Mouse (Mus musculus) forelimb bud, embryonic 11.5 days (tissue): ENCODE results near the gene Ccdc88a.
A peak's percentile ranks its signal among the peaks of the same experiment; 100 is the strongest.
"Not testable (repeated sequence)": the region's sequence is repeated elsewhere in the genome, so short reads cannot be mapped to it uniquely, and the experiment has no call there.

Experiments used
- DNase-seq: peaks from one replicate; pipeline ENCODE4 v3.0.0-alpha.2; 2012; ENCODE audit warnings: low read depth, low spot score

The Ccdc88a gene

DNA sequence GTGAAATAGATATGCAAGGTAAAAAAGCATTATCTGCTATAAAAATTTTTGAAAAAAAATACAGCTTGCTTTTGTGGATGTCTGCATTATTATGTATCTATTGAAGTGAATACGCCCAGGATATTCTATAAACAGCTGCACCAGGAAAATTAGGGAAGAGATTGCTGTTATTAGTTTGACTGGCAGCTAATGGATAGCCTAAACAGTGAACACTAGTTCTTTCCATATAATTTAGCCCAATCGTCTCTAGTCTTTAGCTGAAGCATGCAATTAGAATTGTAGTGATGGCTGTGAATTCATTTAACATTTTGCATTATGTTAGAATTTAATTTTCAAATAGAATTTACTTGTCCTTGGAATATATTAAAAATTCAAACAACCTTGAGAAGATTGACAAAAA is 75.3 kb downstream of the Ccdc88a start:
- DNase-seq, result no peak

DNA sequence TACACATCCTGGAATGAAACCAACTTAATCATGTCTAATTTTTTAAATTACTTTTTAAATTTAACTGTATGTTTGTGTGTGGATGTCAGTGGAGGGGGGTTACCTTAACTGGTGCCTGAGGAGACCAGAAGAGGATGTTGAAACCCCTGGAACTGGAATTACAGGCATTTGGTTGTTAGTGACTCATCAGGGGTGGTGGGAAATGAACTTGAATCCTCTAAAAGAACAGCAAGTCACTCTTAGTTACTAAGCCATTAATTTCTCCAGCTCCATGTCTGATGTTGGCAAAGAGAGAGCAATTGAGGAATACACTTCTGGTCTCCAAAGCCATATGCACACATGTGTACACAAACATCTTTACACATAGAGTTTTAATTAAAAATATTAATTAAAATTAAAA is 101.2 kb downstream of the Ccdc88a start:
- no peak for DNase-seq

DNA sequence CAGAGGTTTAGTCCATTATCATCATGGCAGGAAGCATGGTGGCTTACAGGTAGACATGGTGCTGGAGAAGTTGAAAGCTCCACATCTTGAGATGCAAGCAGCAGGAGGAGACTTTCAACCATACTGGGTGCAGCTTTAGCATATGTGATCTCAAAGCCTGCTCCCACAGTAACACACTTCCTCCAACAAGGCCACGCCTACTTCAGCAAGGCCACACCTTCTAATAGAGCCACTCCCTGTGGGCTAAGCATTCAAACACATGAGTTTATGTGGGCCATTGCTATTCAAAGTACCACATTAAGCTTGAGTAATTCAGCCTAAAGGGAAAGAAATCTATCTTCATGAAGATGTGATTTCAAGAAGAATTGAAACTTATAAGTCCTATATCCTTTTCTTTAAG is 119.7 kb downstream of the Ccdc88a start:
- DNase-seq, result no peak

DNA sequence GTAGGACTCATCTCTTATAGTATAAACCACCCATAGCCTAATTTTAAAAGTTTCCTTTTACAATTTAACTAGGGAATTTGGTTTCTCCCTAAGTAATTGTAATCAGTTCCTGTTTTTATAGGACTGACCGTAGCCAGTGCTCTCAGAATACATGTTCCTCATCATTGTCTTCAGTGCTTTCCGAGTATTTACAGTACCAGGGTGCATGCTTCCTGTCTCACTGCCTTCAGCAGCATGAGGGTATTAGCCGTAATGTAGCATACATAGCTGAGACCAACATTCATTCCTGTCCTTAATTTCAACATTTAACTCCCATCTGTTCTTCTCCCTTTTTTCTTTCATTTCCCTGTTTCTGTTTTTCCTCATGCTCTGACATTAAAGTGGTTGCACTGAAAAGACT is 123.5 kb downstream of the Ccdc88a start:
- DNase-seq, result no peak

DNA sequence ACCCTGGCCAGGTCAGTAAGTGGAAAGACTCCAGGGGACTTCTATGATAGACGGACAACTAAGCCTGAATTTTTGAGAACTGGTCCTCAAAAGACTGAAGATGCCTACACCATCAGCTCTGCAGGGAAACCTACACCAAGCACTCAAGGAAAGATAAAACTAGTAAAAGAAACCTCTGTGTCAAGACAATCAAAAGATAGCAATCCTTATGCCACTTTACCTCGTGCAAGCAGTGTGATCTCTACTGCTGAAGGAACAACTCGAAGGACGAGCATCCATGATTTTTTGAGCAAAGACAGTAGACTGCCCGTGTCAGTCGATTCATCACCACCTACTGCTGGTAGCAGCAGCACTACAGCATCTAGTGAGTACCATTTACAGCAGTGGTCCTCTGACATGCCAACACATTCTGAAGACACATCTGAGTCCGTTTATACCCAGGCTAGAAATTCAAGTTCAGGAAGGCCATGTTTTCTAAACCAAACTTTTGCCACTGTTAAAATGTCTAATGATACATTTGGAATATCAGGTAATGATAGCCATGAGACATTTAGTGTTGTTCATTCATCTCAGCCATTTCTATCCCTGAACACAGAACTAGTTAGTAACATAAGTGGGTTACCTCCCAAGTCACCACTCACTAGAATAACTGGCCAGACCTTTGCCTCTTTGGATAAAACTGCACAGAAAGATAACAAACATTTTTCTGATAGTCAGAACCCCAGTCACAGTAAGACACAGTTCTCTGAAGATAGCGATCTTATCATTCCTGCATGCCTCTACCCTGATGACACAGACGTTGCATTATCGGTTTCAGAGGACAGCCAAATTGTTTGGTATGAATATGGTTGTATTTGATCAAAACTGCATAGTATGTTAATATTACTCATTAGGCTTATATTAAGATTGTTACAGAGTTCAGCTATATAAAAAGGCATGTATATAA is 130.8 kb downstream of the Ccdc88a start:
- DNase-seq, result no peak

DNA sequence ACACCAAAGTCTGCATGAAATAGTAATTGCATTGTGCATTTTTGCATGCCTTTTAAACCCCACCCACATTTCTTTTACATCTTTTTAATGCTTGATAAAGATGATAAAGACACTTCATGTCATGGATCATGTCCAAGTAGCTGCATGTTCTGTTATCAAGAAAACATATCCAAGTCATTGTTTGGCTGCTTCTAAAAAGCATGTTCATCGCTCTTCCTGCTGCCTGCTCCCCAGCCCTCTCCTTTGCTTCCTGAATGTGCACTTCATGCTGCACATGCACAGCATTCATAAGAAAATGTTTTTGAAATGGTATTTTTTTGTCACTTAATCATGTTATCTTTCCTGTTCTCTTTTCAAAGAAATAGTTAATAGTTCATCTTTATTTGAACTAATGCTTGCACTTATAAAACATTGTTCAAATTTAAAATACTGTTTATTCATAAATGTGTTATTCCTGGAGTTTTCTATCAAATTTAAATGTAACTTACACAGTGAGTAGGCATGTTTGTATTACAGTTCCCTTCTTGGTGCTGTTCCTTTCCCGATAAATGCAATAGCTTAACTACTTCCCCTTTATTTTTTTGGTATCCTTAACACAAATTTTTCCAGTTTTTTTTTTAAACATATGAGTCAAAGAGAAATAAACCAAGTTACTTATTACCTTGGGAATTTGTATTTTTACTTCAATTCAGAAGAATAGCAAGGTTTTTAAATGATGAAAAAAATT is 131.6 kb downstream of the Ccdc88a start:
- no peak for DNase-seq

DNA sequence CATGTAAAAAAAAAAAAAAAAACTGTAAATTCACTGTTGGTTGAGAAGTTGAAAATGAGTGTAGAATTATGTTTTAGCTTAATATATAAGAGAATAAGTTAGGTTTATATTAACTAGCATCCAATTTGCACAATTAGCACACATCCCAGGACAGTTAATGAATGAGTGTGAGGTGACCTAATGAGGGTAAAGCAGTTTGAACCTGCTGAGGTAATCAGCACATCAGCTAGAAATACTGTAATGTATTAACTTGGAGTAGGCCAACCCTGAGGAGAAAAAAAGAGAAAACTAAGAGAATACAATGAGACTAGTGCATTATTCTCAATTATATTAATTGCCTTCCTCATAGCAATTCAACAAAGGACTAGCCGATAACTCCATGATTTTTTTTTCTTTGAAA is 136.0 kb downstream of the Ccdc88a start:
- no peak for DNase-seq

DNA sequence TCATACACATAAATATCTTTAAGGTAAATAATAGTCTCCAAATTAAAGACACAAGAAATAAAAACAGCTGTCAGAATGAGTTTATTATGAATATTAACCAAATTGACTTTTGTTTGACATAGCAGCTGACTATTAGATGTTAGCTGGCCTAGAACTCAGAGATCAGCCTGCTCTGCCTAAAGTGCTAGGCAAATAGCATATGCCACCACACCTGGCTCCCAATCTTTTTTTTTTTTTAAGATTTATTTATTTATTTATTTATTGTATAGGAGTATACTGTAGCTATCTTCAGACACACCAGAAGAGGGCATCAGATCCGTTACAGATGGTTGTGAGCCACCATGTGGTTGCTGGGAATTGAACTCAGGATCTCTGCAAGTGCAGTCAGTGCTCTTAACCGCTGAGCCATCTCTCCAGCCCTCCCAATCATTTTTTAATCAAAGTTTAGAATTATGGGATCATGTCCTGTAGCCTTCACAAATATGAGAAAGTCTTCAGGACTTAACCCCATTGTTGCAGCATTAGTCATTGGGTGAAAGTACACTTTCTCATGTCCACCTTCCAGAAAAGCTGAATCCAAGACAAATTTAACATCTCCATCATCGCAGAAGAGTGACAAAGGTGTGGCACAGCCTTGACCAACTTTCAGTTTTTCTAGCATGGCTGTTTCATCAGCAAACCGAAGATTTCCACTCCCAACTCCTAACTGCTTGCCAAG is 139.5 kb downstream of the Ccdc88a start:
- no peak for DNase-seq

DNA sequence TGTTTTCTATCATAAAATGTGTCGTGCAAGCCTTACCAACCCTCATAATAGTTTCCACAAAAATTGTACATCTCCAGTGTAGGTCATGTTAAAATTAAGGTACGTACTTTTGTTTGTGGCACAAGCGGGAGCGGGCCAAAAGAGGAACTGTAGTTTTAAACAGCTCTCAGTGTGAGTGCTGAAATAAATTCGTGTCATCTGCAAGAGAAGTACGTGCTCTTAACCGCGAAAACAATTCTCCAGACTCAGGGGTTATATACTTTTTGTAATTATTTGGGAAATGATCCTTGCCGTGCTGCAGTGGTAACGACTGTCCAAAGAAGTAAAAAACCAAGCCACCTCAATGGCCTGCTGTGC is 140.8 kb downstream of the Ccdc88a start:
- DNase-seq, result peak; percentile 2

DNA sequence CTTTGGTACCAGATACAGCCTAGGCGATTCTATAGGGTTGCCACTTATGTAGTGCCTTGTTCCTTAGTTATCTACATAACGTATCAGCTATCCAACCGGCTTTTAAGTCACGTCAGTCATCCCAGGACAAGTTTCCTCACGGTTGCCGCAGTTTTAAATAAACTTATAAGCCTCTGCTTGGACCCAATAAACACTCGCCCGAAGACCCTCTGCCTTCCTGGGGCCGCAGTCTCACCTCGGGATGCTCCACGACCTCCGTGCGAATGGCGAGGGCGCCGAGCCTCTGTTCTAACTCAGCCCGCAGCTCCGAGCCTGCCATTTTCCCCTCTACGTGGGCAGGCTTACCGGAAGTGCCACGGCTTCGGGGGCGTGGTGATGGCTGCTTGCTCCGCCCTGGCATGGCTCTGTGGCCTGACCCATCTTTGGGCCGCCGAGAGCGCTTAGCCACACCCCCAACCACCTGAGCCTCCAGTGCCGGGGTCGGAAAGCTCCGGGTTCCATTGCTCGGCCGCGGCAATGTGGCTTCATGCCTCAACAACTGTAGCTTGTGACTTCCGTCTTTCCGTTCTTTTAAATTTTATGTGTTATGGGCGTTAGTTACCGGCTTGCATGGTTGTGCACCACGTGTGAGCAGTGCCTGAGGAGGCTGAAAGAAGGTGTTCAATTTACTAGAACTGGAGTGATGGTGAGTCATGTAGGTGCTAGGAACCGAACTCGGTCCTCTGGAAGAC is 141.4 kb downstream of the Ccdc88a start, which contains the start of gene Prorsd1:
Gene Prorsd1 (minus strand): TSS at position 352 of the 731 bp plus-strand sequence.
- peak; percentile 89 for DNase-seq

DNA sequence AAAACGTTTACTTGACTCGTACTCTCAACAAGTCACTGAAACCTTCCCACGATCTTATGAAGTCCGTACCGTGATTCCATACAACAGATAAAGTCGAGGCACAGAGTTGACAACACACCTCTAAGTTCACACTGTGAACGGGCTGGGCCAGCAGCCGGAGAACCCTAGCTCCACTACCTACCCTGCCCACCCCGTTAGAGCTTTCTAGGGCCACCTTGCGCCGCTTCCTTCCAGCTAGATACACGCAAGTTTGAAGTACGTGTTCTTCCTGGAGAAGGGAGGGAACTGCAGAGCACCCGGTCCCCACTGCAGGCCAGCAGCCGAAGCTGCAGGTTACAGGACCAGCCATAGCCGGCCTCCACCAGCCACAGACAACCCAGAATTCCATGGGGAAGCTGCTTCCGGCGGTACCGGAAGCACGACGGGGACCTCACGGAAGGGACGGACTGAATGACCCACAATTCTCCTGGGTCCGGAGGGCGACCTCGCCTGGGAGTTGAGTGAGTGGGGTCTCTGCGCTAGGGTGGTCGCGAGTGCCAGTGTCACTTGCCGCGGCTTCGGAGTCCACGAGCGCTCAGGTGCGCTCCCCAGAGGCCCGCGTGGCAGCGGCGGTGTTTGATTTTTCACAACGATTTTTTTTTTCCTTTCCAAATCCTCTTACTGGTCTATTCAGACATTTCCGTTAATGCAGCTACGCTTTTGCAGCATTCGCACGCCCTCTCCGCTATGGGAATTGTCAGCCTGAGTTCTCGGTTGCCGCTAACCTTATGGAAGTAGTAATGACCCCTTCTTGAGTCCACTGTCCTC is 152.7 kb downstream of the Ccdc88a start, which contains the start of gene Mtif2:
Gene Mtif2 (plus strand): TSS at position 421 of the 807 bp plus-strand sequence.
- peak; percentile 85 for DNase-seq

DNA sequence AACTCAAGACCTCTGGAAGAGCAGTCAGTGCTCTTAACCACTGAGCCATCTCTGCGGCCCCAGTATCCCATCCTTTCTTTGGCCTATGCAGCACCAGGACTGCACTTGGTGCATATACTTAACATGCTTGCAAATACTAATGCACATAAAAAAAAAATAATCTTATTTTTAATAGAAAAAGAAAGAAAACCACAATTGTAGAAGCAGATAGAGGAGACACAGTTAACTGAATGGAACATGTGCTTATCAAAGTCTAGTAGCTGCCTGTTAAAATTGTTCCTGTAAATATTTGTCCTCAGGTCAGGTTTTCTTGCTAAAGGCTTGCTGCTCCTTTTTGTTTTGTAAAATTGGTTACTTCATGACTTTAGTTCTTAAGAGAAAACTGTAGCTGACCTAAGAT is 164.7 kb downstream of the Ccdc88a start:
- no peak for DNase-seq

DNA sequence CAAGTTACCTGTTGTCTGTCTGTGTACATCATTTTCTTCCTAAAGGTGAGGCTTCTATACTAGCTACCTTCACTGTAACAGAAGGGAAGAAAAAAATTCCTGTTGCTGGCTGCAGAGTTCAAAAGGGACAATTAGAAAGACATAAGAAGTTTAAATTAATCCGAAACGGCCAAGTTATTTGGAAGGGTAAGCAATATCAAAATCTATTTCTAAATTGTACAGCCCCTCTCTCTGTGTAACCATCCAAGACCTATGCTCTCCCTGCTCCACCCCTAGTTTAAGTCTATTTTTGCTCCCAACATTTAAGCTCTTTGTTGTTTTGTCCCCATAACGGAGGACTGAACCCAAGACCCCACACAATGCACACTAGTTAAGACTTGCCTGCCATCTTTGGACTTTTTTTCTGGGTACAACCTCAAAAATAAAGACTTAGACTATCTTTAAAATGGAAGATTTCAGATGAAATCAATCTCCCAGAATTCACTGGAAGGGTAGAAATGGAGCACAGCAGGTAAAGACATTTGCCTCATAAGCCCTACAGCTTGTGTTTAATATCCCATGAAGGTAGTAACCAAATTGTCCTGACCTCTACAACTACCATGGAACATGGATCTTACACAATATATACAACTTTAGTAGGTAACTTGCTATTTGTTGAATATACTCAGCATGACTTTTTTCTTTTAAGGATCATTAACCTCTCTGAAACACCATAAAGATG is 170.9 kb downstream of the Ccdc88a start:
- no peak for DNase-seq

DNA sequence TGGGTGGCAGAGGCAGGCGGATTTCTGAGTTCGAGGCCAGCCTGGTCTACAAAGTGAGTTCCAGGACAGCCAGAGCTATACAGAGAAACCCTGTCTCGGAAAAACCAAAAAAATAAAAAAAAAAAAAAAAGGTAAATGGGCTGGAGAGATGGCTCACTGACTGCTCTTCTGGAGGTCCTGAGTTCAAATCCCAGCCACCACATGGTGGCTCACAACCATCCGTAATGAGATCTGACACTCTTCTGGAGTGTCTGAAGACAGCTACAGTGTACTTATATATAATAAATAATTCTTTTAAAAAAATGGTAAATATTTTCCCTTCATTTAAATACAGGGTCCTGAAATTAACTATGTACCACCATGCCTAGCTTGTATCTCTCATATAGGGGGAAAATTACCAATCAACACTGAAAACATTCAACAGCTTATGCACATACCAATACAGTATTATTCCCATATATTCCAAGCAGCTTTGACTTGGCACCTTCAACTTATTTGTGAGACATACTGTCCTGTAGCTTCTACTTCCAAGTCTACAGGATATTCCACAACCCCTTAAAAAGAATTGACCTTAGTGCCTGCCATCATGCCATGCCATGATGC is 171.8 kb downstream of the Ccdc88a start:
- DNase-seq, result not testable (repeated sequence)

DNA sequence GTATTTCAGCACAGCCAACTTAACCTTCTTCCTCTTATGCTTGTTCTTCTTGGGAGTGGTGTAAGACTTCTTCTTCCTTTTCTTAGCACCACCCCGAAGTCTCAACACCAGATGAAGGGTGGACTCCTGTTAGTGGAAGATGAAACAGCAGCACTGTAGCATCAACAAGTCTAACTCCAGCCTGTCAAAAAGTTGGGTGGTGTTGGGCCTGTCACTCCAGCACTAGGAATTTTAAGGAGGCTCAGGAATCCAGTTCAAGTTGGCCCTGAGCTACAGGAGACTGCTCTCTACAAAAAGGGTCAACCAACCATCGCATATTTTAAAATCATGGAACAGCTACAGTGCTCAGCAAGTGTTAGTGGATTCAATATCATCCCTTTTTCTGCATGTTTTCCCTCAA is 172.8 kb downstream of the Ccdc88a start:
- not testable (repeated sequence) for DNase-seq

DNA sequence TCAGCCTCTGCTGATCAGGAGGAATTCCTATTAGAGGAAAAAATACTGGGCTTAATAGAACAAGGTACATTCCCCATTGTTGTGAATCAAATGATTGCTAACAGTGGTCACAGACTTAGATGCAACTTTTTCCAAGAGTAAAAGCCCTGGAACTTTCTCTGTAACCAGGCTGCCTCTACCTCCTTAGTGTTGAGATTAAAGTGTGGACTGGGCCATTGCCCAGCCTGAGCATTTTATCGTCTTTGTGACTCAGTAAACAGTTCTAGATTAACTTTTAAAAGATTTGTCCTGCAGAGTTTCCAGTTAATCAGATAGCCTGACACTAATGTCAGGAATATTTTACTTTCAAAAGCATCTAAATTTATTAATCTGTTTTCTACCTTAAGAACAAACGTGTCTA is 173.3 kb downstream of the Ccdc88a start:
- DNase-seq, result no peak

DNA sequence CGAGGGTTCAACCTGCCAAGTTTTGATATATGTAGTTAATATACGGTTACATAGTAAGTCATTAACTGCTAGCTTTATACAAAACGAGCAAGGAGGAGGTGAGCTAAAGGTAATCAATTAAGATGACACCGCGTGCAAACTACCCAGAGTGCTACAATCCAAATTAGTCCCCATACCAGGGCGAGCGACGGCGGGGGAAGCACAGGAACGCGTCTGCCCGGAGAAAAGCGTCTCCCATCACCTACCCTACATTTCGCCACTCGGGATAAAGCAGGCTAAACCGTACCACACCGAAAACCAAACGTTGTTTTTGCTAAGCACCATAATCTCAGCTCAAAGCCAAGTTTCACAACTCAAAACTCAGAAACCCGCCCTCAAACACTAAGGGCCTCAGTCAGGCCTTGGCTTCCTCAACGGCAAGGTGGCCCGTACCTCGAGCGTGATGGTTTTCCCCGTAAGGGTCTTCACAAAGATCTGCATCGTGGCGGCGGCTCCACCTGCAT is 173.8 kb downstream of the Ccdc88a start:
- peak; percentile 12 for DNase-seq

DNA sequence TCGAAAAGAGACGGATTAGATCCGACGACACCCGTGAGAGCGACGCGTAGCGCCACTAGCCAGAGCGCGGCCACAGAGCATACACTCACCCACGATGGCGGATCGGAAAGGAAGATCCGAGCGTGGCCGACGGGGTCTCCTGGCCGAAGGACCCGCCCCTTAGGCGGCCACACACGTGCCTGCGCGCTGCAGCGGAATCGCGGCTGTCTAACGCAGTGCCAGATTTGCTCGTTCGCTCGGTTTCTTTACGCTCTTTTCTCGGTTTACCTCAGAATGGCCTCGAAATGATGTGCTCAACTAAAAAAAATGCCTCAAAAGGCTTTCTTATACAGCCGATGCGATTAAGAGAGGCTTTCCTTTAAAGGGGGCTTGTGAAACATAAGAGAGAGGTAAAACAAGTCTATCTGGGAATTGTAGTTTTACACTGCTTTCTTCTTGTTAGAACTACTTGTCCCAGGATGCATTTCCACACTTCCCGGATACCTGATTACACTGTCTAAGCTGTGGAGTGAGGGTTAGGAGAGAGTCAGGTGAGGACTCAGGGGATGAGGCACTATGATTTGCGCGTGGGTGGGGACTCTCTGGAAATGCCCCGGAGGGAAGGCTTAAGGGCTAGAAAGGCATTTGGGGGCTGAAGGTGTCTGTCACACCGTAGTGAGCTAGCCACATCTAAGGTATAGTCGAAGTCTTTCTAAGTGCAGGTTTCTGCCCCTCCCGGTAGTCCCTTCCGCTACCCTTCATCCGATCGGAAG is 174.5 kb downstream of the Ccdc88a start, which contains the start of the genes Clhc1 and Rps27a:
Gene Clhc1 (plus strand): TSS at position 199 of the 752 bp plus-strand sequence.
Gene Rps27a (minus strand): TSS at position 358 of the 752 bp plus-strand sequence.
- DNase-seq, result peak; percentile 93
